Mouse (Mus musculus): ENCODE data around the gene Zfpm1. TPM values are rescaled to one million over a fixed set of nuclear protein-coding genes. Genes with fewer than 3 reads are reported as not detected.

The Zfpm1 gene
- polyA plus RNA-seq, 1 experiment from 2014 or later, result 1.2 TPM

Other genes starting within 250 kb of the Zfpm1 start
- not detected in 2 replicates for gene Trhr2, start 78.6 kb downstream of the Zfpm1 start, polyA plus RNA-seq (2014; fragmentation: Nextera tagmentation; extraction: Ambion mirVana)
- gene Zc3h18, start 94.5 kb downstream of the Zfpm1 start, polyA plus RNA-seq (2014; fragmentation: Nextera tagmentation; extraction: Ambion mirVana), result 20.4 and 25.9 TPM in 2 replicates
- gene Il17c, start 139.9 kb downstream of the Zfpm1 start, polyA plus RNA-seq (2014; fragmentation: Nextera tagmentation; extraction: Ambion mirVana), result not detected in 2 replicates
- 23.9 and 38.9 TPM in 2 replicates for gene Cyba, start 150.8 kb downstream of the Zfpm1 start, polyA plus RNA-seq (2014; fragmentation: Nextera tagmentation; extraction: Ambion mirVana)
- gene Mvd, start 161.3 kb downstream of the Zfpm1 start, polyA plus RNA-seq (2014; fragmentation: Nextera tagmentation; extraction: Ambion mirVana), result 61.0 and 61.7 TPM in 2 replicates
- gene Snai3, start 178.6 kb downstream of the Zfpm1 start, polyA plus RNA-seq (2014; fragmentation: Nextera tagmentation; extraction: Ambion mirVana), result not detected in 2 replicates
- 28.5 and 31.0 TPM in 2 replicates for gene Rnf166, start 193.9 kb downstream of the Zfpm1 start, polyA plus RNA-seq (2014; fragmentation: Nextera tagmentation; extraction: Ambion mirVana)
- gene Ctu2, start 194.0 kb downstream of the Zfpm1 start, polyA plus RNA-seq (2014; fragmentation: Nextera tagmentation; extraction: Ambion mirVana), result 67.6 and 74.5 TPM in 2 replicates

Measured in neural tube, embryonic 14.5 days (tissue).